Comparison of ENCODE assay signal across 15 mouse cellular contexts in genomic region chr12:12975397-12975796, GRCm38 (mm10). TPM values are rescaled to one million over a fixed set of nuclear protein-coding genes. Genes with fewer than 3 reads are reported as not detected.
DNase-seq lines count a peak whose midpoint lies in the region; ATAC-seq and TF ChIP-seq lines count a peak whose summit lies in the region.
"Had no signal": no experiment of that assay in that cellular context is flagged by ENCODE, and none has a peak within 500 bp of the region (broad histone marks: within the 10 kb centered on the region; RNA-seq: fewer than 3 reads in every experiment).

No protein-coding gene starts in this region.

- TF ChIP-seq POLR2A in brain, embryonic 14.5 days (IDR thresholded peaks at IDR 0.05; ENCODE audit: borderline replicate concordance, extremely low read depth, insufficient read depth, insufficient read length, poor library complexity, severe bottlenecking) = no peak

- 58% methylated on average over 1 of the region's 1 CpGs for WGBS in hindbrain, embryonic 14.5 days
- 94% methylated on average over 1 of the region's 1 CpGs for WGBS in hindbrain, embryonic 11.5 days
- 37% methylated on average over 1 of the region's 1 CpGs for WGBS in lung, postnatal 0 days
- 84% methylated on average over 1 of the region's 1 CpGs for WGBS in forebrain, embryonic 15.5 days

- peak; percentile 39 for DNase-seq in hindbrain, embryonic 14.5 days (ENCODE audit: low spot score)
- DNase-seq in hindbrain, embryonic 11.5 days (ENCODE audit: low spot score) = no peak
- DNase-seq in adrenal gland, adult 8-10 months = peak; percentile 10
- DNase-seq in brain, embryonic 14.5 days (ENCODE audit: low read depth) = peak; percentile 16
- DNase-seq in lung, postnatal 0 days (ENCODE audit: low spot score) = peak; percentile 38
- DNase-seq in gastrocnemius, adult 18-20 months (ENCODE audit: low spot score) = no peak
- DNase-seq: cerebellum, adult 11 months; liver; right cerebral cortex, postnatal 14 days; thymus, postnatal 25 days had no signal

- no peak overlapping the region for H3K27ac ChIP-seq in hindbrain, embryonic 14.5 days
- H3K27ac ChIP-seq in hindbrain, embryonic 11.5 days (ENCODE audit: low read depth, low read length) = no peak overlapping the region
- no peak overlapping the region for H3K27ac ChIP-seq in lung, postnatal 0 days (ENCODE audit: low read length)
- no peak overlapping the region for H3K27ac ChIP-seq in forebrain, embryonic 15.5 days (replicated peaks)
- H3K27ac ChIP-seq: hindbrain, embryonic 15.5 days; stomach, embryonic 15.5 days had no signal

- H3K4me2 ChIP-seq in hindbrain, embryonic 14.5 days (replicated peaks) = no peak overlapping the region
- no peak overlapping the region for H3K4me2 ChIP-seq in hindbrain, embryonic 11.5 days (replicated peaks; ENCODE audit: low read depth, low read length)
- no peak overlapping the region for H3K4me2 ChIP-seq in lung, postnatal 0 days (replicated peaks; ENCODE audit: low read depth, low read length)
- H3K4me2 ChIP-seq in forebrain, embryonic 15.5 days (replicated peaks) = no peak overlapping the region
- H3K4me2 ChIP-seq: hindbrain, embryonic 15.5 days; stomach, embryonic 15.5 days had no signal

- no peak for ATAC-seq in hindbrain, embryonic 14.5 days (ENCODE audit: low FRiP score)
- no peak for ATAC-seq in hindbrain, embryonic 11.5 days (ENCODE audit: low FRiP score)
- peak; percentile 53; the same call in 1 of the 2 replicates for ATAC-seq in lung, postnatal 0 days
- no peak for ATAC-seq in forebrain, embryonic 15.5 days (replicated peaks)
- ATAC-seq: CD4-positive, CD25-positive, alpha-beta regulatory T cell, adult 4 months had no signal

- H3K27me3 ChIP-seq in hindbrain, embryonic 14.5 days (ENCODE audit: control insufficient read depth, insufficient read depth, low read length) = no peaks in the 10 kb centered on the region
- no peaks in the 10 kb centered on the region for H3K27me3 ChIP-seq in hindbrain, embryonic 11.5 days (ENCODE audit: control insufficient read depth, insufficient read depth, low read length)
- no peaks in the 10 kb centered on the region for H3K27me3 ChIP-seq in lung, postnatal 0 days (replicated peaks; ENCODE audit: insufficient read depth, low read length)
- H3K27me3 ChIP-seq in forebrain, embryonic 15.5 days = no peaks in the 10 kb centered on the region
- H3K27me3 ChIP-seq: hindbrain, embryonic 15.5 days; stomach, embryonic 15.5 days had no signal

- H3K9ac ChIP-seq in hindbrain, embryonic 14.5 days = no peak overlapping the region
- no peak overlapping the region for H3K9ac ChIP-seq in hindbrain, embryonic 11.5 days (ENCODE audit: low read depth, low read length)
- no peak overlapping the region for H3K9ac ChIP-seq in lung, postnatal 0 days (replicated peaks; ENCODE audit: low read depth)
- H3K9ac ChIP-seq in forebrain, embryonic 15.5 days (replicated peaks) = no peak overlapping the region
- H3K9ac ChIP-seq: hindbrain, embryonic 15.5 days; stomach, embryonic 15.5 days had no signal

- no peak for TF ChIP-seq EP300 in lung, postnatal 0 days (IDR thresholded peaks at IDR 0.05)

- H3K9me3 ChIP-seq in hindbrain, embryonic 14.5 days (ENCODE audit: control insufficient read depth, low read length) = no peaks in the 10 kb centered on the region
- H3K9me3 ChIP-seq in hindbrain, embryonic 11.5 days (ENCODE audit: control insufficient read depth, low read length) = no peaks in the 10 kb centered on the region
- H3K9me3 ChIP-seq in lung, postnatal 0 days (ENCODE audit: low read length) = no peaks in the 10 kb centered on the region
- H3K9me3 ChIP-seq in forebrain, embryonic 15.5 days = no peaks in the 10 kb centered on the region
- H3K9me3 ChIP-seq: hindbrain, embryonic 15.5 days; stomach, embryonic 15.5 days had no signal

- TF ChIP-seq CTCF in brain, embryonic 14.5 days (IDR thresholded peaks at IDR 0.05; ENCODE audit: borderline replicate concordance, extremely low read depth, insufficient read depth, insufficient read length) = no peak
- TF ChIP-seq CTCF in lung, postnatal 0 days (IDR thresholded peaks at IDR 0.05) = no peak

- H3K36me3 ChIP-seq in hindbrain, embryonic 14.5 days (replicated peaks; ENCODE audit: control insufficient read depth, insufficient read depth) = no peaks in the 10 kb centered on the region
- H3K36me3 ChIP-seq in hindbrain, embryonic 11.5 days (ENCODE audit: control insufficient read depth, insufficient read depth, low read length) = no peaks in the 10 kb centered on the region
- H3K36me3 ChIP-seq in lung, postnatal 0 days (ENCODE audit: insufficient read depth, low read length) = no peaks in the 10 kb centered on the region
- no peaks in the 10 kb centered on the region for H3K36me3 ChIP-seq in forebrain, embryonic 15.5 days
- H3K36me3 ChIP-seq: hindbrain, embryonic 15.5 days; stomach, embryonic 15.5 days had no signal

- no peaks in the 10 kb centered on the region for H3K4me1 ChIP-seq in hindbrain, embryonic 14.5 days (replicated peaks; ENCODE audit: control insufficient read depth, insufficient read depth, low read length)
- no peaks in the 10 kb centered on the region for H3K4me1 ChIP-seq in hindbrain, embryonic 11.5 days (replicated peaks; ENCODE audit: control insufficient read depth, insufficient read depth, low read length)
- H3K4me1 ChIP-seq in lung, postnatal 0 days (ENCODE audit: insufficient read depth, low read depth, low read length) = no peaks in the 10 kb centered on the region
- H3K4me1 ChIP-seq in forebrain, embryonic 15.5 days = no peaks in the 10 kb centered on the region
- H3K4me1 ChIP-seq: hindbrain, embryonic 15.5 days had no signal

- H3K4me3 ChIP-seq in hindbrain, embryonic 14.5 days (replicated peaks; ENCODE audit: low read length) = no peak overlapping the region
- H3K4me3 ChIP-seq in hindbrain, embryonic 11.5 days (ENCODE audit: low read depth, low read length) = no peak overlapping the region
- H3K4me3 ChIP-seq in lung, postnatal 0 days (ENCODE audit: low read depth, low read length) = no peak overlapping the region
- no peak overlapping the region for H3K4me3 ChIP-seq in forebrain, embryonic 15.5 days
- H3K4me3 ChIP-seq: erythroblast, embryonic 14.5 days; hindbrain, embryonic 15.5 days; stomach, embryonic 15.5 days had no signal

RNA-seq across cellular contexts. Expression of gene Mycn, which starts 33.7 kb away (rescaled TPM):
- 50.3 and 63.6 TPM in 2 replicates for polyA plus RNA-seq in hindbrain, embryonic 14.5 days (2014; fragmentation: Nextera tagmentation; extraction: Ambion mirVana)
- 81.2 and 98.1 TPM in 2 replicates for polyA plus RNA-seq in hindbrain, embryonic 11.5 days (2014; fragmentation: Nextera tagmentation; extraction: Ambion mirVana)
- 1 to 10 TPM; 5.4 to 7.0 (median 6.4) TPM for total RNA-seq in adrenal gland, adult 8-10 months (2022)
- polyA plus RNA-seq in brain, embryonic 14.5 days (2012; rRNA removed) = 57.0 and 85.2 TPM in 2 replicates
- 10.2 and 10.9 TPM in 2 replicates for polyA plus RNA-seq in lung, postnatal 0 days (2015; fragmentation: Nextera tagmentation; extraction: Ambion mirVana)
- 162 and 167 TPM in 2 replicates for polyA plus RNA-seq in forebrain, embryonic 15.5 days (2015; fragmentation: Nextera tagmentation; extraction: Ambion mirVana)
- under 1 TPM; 0.25 to 0.85 TPM for total RNA-seq in gastrocnemius, adult 18-20 months (2021)
- polyA plus RNA-seq: CD4-positive, CD25-positive, alpha-beta regulatory T cell, adult 4 months had no signal

Comparison
In these comparisons a context has a peak if more than half of its experiments do, and no peak if none do; other contexts are left out.
1. DNase-seq: peak in hindbrain, embryonic 14.5 days (single experiment), adrenal gland, adult 8-10 months (single experiment), brain, embryonic 14.5 days (single experiment) and lung, postnatal 0 days (single experiment); none in hindbrain, embryonic 11.5 days (single experiment) and gastrocnemius, adult 18-20 months (single experiment).